Mouse (Mus musculus): ENCODE results near the gene Abca13. TPM values are rescaled to one million over a fixed set of nuclear protein-coding genes. Genes with fewer than 3 reads are reported as not detected.

The Abca13 gene
- 0.03 TPM for polyA plus RNA-seq (2015; fragmentation: Illumina TruSeq; extraction: RNeasy Lipid Tissue Mini Kit (QIAGEN cat#74804); ENCODE audit: low read depth, low replicate concordance)

DNA sequence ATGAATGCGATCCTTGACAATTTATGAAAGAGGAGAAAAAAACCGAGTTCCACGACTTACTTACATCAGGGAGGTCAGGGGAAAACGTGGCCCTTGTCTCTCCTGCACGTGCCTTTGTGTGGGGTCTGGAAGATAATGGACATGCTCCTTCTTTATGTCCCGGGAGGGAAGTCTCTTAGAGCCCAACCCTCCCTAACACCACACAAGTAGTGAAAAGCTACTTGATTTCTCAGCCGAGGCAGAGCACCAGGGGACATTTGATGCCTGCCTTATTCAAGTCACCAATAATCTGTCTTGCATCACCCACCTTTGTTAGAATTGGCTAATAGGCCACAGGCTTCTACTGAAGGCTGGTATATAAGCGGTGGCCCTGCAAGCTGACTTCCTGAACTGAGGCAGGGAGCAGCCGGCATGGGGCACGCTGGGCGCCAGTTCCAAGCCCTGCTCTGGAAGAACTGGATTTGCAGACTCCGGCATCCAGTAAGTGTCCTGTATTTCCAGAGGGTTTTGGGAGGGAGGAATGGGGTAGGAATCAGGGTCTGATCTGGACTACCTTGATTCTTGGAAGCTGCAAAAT, at the start of gene Abca13:
Gene Abca13 (plus strand): TSS at position 388 of the 577 bp plus-strand sequence.

Other genes starting within 250 kb of the Abca13 start
- gene Pkd1l1, start 218.7 kb upstream of the Abca13 start, polyA plus RNA-seq (2015; fragmentation: Illumina TruSeq; extraction: RNeasy Lipid Tissue Mini Kit (QIAGEN cat#74804); ENCODE audit: low read depth, low replicate concordance), result not detected
- gene Hus1, start 180.8 kb upstream of the Abca13 start, polyA plus RNA-seq (2015; fragmentation: Illumina TruSeq; extraction: RNeasy Lipid Tissue Mini Kit (QIAGEN cat#74804); ENCODE audit: low read depth, low replicate concordance), result 12.8 TPM
- gene Gm11992, start 143.3 kb upstream of the Abca13 start, polyA plus RNA-seq (2015; fragmentation: Illumina TruSeq; extraction: RNeasy Lipid Tissue Mini Kit (QIAGEN cat#74804); ENCODE audit: low read depth, low replicate concordance), result 2.3 TPM
- not detected for gene Sun3, start 143.0 kb upstream of the Abca13 start, polyA plus RNA-seq (2015; fragmentation: Illumina TruSeq; extraction: RNeasy Lipid Tissue Mini Kit (QIAGEN cat#74804); ENCODE audit: low read depth, low replicate concordance)
- 5.8 TPM for gene Upp1, start 73.8 kb upstream of the Abca13 start, polyA plus RNA-seq (2015; fragmentation: Illumina TruSeq; extraction: RNeasy Lipid Tissue Mini Kit (QIAGEN cat#74804); ENCODE audit: low read depth, low replicate concordance)